In genomic region chr1:33903587-33903986, GRCm38 (mm10) we compare ENCODE assay signal across 9 mouse cellular contexts. TPM values are rescaled to one million over a fixed set of nuclear protein-coding genes. Genes with fewer than 3 reads are reported as not detected.
DNase-seq lines count a peak whose midpoint lies in the region; ATAC-seq lines count a peak whose summit lies in the region.
"Had no signal": no experiment of that assay in that cellular context is flagged by ENCODE, and none has a peak within 500 bp of the region (broad histone marks: within the 10 kb centered on the region; RNA-seq: fewer than 3 reads in every experiment).

No protein-coding gene starts in this region.

- peak overlapping the region; percentile 57 for H3K4me2 ChIP-seq in heart, embryonic 16.5 days (ENCODE audit: low read depth, low read length)

- peak; percentile 26 for DNase-seq in embryo, embryonic 10.5 days (ENCODE audit: low spot score)
- no peak for DNase-seq in embryo, embryonic 10 days (ENCODE audit: low spot score)
- peak; percentile 9 for DNase-seq in lung, postnatal 10 days
- no peak for DNase-seq in lung, postnatal 25 days (ENCODE audit: low spot score)
- peak; percentile 34 for DNase-seq in testis, postnatal 10 days (ENCODE audit: low spot score)
- DNase-seq in B cell, adult 2 months: no peak
- DNase-seq in cerebellum, postnatal 4 days (ENCODE audit: low spot score in 2 of 2): no peak
- DNase-seq: layer of hippocampus, postnatal 36 days had no signal

- no peak for ATAC-seq in heart, embryonic 16.5 days (replicated peaks; ENCODE audit: extremely low read depth, insufficient read depth, low FRiP score)

- H3K4me3 ChIP-seq in heart, embryonic 16.5 days (ENCODE audit: low read length): peak overlapping the region; percentile 25

- H3K4me1 ChIP-seq in heart, embryonic 16.5 days (ENCODE audit: control insufficient read depth, insufficient read depth, low read length): peaks cover 4% of the 10 kb centered on the region

- WGBS in heart, embryonic 16.5 days: 21% methylated on average over 9 of the region's 9 CpGs

- H3K27me3 ChIP-seq in heart, embryonic 16.5 days (ENCODE audit: control insufficient read depth, insufficient read depth, low read length): peaks cover 15% of the 10 kb centered on the region

- peak overlapping the region; percentile 22; the same call in 1 of the 2 replicates for H3K9ac ChIP-seq in heart, embryonic 16.5 days (ENCODE audit: low read length)

- H3K36me3 ChIP-seq in heart, embryonic 16.5 days (ENCODE audit: control insufficient read depth, insufficient read depth): no peaks in the 10 kb centered on the region

- H3K9me3 ChIP-seq in heart, embryonic 16.5 days (replicated peaks; ENCODE audit: control insufficient read depth, low read length): no peaks in the 10 kb centered on the region

- H3K27ac ChIP-seq in heart, embryonic 16.5 days (ENCODE audit: low read length): no peak overlapping the region

RNA-seq across cellular contexts. Expression of gene Bend6, which starts 4.0 kb away (rescaled TPM):
- polyA plus RNA-seq in heart, embryonic 16.5 days (2015; fragmentation: Nextera tagmentation; extraction: Ambion mirVana): 3.9 and 5.0 TPM in 2 replicates

RNA-seq across cellular contexts. Expression of gene Dst, which starts 4.4 kb away (rescaled TPM):
- polyA plus RNA-seq in heart, embryonic 16.5 days (2015; fragmentation: Nextera tagmentation; extraction: Ambion mirVana): 23.1 and 24.0 TPM in 2 replicates

Comparison
In these comparisons a context has a peak if more than half of its experiments do, and no peak if none do; other contexts are left out.
1. DNase-seq: peak in embryo, embryonic 10.5 days (single experiment), lung, postnatal 10 days (single experiment) and testis, postnatal 10 days (single experiment); none in embryo, embryonic 10 days (single experiment), lung, postnatal 25 days (single experiment), B cell, adult 2 months (0 of 2) and cerebellum, postnatal 4 days (0 of 2).